Mouse (Mus musculus) lung, postnatal 25 days (tissue): Measurements from ENCODE around the gene Vav2.

ENCODE experiments used
- DNase-seq: peaks from one replicate; pipeline ENCODE4 v3.0.0; 2022; ENCODE audit warnings: low spot score

The Vav2 gene

GRCm38 (mm10) chr2:27408194-27408593 is 18.6 kb downstream of the Vav2 start:
- no peak for DNase-seq

- no peak for DNase-seq
These were observed 19.9 kb downstream of the Vav2 start for GRCm38 (mm10) chr2:27406928-27407327.

DNA sequence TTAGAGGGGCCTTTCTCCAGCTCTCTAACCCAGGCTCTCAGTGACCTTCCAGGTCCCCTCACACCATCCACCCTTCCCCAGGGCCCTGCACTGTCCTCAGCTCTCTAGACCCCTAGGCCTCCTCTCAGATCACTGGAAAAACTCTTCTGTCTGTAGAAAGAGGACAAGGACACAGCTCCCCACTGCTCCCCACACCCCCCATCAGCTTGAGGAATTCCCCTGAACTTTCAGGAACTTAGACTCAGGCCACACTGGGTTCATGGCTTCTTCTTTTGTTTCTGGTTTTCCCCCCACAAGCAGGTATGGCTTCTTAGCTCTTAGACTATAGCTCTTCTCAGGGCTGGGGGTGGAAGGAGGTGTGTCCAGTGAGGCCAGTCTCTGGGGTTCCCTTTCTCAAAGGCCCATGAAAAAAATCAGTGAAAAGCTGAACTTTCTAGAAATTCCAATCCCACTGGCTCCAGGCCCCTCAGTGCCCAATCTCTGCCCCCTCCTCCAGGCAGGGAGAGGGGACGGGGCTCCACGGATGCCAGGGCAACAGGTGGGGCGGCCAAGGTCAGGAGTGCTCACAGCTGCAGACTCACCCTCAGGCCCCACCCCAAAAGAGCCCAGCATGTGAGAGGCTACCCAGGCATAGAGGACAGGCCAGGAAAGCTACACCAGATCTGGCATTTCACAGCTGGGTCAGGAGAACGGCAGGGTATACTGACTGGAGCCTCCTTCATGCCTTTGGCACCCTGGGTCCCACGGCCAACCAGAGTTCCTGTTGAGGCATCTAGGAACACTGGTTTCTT is 21.5 kb downstream of the Vav2 start:
- DNase-seq: no peak

GRCm38 (mm10) chr2:27404375-27405093 is 22.3 kb downstream of the Vav2 start:
- no peak for DNase-seq

DNA sequence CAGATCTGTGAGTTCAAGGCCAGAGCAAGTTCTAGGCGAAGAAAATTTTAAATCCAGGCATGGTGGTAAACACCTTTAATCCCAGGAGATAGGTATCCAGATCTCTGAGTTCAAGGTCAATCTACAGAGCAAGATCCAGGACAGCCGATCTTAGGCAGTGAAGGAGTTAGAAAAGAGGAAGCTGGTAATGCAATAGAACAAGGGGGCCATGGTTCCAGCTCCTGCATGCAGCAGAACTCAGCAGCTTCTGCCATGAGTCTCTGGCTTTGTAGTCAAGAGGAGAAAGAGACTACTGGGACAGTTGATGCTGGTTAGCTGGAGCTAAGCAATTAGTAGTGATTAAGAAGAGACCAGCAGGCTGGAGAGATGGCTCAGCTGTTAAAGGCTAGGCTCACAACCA is 25.3 kb downstream of the Vav2 start:
- DNase-seq: no peak

DNA sequence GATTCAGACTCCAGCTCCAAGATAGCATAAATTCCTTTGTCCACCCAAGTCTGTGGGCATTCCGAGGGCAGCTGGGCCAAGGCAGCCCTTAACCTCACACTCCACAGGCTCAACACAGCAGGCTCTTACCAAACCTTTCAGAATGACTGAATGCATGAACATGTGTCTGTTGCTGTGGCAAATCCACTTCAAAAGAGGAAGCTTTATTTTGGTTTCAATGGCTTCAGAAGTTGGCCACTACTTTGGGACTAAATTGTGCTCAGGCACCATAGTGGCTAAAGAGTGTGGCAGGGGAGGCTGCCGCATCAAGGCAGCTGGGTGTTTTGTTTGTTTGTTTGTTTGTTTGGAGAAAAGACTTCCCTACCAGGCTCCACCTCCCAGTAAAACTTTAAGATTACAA is 26.8 kb downstream of the Vav2 start:
- no peak for DNase-seq

DNA sequence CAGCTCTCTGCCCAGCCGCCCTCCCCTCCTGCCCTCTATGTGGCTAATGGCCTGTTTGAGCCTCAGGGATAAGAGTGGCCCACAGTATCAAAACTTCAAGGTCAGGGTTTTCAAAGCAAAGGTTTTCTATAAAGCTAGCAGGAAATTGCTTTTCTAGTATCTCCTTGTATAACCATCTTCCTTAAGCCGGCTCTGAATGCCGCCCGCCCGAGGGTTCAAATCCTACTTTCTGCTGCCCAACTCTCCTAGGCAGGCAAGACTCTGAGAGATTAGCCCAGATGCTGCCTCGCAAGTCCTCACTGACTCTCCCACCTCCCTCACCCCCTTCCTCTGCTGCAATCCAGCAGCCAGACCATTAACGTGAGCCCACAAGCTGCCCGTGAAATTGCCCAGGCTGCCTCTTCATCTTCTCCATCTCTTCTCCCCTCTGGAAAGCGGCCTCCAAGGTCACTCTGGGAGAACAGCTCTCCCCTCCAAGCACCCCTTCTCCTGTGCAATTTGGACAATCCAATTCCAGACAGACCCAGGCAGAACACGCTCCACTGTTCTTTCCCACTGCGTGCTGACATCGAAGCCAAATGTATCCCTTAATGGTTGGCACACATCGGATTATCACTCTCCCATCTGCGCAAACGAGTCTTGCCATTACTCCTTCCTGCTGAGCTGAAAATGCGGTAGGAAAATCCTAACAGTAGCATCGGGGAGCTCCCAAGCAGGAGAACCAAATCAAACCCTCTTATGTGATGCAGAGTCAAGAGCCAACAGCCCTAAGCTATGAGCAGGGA is 30.0 kb downstream of the Vav2 start:
- no peak for DNase-seq

DNA sequence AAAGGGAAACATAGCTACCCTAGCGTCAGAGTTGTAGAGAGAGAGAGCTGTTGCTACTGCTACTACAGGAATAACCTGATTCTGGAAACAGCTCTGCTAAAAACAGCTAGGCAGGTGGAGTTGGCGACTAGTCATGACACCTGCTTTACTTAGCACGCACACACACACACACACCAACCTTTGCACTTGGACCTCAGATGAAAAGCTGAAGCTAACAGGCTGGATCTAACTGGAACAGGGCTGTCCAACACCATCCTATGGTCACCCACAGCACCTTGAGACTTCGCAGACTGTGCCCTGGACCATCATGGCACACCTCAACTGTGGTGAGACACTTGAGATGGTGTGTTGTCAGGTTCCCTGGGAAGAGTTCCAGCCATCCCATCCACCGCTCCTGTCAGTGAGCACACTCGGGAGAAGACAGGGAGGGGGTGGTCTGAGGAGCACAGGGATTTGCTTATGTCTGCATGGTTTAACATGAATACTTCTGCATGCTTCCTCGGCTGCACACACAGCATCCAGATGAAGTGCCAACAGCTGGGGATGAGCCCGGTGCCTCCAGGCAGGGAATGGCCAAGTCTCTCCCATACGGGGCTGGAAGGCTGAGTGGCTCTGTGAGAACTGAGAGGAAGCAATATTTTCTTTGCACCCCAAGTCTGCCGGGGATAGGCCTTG is 32.5 kb downstream of the Vav2 start:
- DNase-seq: no peak

- no peak for DNase-seq
These were observed 34.6 kb downstream of the Vav2 start for GRCm38 (mm10) chr2:27392278-27392677.

GRCm38 (mm10) chr2:27390775-27391174 is 36.1 kb downstream of the Vav2 start:
- DNase-seq: no peak

DNA sequence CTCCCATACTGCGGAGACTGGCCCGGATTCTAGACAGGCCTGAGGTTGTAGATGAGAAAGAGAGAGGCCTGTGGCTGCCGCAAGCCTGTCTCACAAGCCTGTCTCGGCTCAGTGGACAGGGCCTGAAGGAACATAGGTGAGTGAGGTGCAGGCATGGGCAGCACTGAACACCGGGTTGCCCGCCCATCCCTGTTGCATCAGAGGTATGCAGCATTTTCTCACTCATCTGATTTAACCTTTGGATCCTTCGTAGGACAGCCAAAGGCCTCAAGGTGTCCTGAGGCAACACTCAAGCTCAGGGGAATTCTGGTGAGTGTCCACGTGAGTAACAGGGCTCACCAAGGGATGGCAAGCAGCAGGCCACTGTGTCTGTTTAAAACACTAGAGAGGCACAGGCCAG is 36.5 kb downstream of the Vav2 start:
- no peak for DNase-seq

DNA sequence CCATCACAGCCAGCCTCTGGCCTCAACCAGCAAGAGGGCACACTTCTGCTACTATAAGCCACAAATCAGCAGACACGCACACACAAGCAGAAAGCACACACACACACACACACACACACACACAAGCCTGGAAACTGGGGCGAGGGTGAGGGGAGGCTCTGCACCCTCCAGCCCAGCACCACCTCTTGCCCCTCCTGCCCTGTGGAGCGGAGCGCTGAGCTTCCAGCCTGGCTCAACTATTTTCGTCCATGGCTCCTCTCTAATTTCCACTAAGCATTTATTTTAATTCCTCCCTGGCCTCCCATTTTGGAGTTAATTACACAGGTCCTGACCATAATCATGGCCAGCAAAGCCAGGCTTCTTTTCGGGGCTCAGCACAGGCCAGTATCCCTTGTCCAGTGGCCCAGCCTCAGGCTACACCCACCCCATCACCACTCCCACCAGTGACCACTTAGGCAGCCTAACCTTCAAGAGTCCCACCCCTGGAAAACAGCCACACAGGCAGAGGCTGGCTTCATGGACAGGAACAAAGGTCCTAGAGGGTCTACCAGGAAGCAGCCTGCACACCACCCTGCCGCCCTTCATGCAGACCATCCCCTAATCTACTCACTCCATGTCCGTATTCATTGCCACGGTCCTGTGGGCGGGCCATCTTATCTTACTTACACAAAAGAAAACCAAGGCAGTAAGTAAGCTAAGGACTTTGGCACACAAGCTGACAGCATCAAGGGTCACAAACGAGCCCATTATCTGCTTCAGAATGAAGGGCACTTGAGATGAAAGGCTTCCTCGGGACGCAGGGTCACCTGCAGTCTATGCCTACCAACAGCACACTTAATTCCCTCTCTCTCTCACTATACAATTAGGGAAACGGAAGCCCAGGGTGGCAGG is 37.3 kb downstream of the Vav2 start:
- peak; percentile 72 for DNase-seq

DNA sequence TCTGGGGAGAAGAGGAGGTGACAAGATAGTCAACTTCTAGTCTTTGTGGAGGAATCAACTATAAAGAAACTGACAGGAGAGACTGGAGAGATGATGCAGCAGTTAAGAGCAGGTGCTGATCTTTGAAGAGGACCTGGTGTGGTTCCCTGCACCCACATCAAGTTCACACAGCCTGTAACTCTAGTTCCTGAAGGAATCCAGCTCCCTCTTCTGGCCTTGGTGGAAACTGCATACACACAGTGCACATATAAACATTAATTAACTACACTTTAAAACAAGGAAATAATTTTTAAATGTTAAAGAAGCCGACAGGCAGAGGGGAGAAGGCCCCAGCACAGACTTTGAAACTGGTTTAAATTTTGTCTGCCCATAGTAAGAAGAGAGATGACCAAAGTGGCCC is 39.6 kb downstream of the Vav2 start:
- no peak for DNase-seq

- DNase-seq: peak; percentile 38
These were observed 45.1 kb downstream of the Vav2 start for GRCm38 (mm10) chr2:27381698-27382097.

GRCm38 (mm10) chr2:27381254-27381653 is 45.6 kb downstream of the Vav2 start:
- no peak for DNase-seq

DNA sequence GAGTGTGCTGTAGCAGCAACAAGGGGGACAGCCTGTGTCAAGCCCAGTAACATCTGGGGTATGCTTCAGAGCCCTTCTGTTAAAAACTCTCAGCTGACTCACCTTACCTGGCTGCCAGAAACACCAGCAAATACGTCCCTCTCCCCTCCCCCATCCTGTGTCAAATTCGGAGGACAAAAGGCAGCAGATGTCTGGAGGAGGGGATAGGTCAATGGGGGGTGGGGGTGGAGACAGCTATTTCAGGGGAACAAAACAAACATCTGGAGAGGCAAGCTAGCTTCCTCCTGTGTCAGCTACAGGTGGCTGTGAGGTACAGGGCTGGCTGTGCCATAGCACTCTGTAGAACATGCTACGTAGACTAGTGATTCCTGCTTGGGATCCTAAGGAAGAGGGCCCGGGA is 49.0 kb downstream of the Vav2 start:
- DNase-seq: no peak

DNA sequence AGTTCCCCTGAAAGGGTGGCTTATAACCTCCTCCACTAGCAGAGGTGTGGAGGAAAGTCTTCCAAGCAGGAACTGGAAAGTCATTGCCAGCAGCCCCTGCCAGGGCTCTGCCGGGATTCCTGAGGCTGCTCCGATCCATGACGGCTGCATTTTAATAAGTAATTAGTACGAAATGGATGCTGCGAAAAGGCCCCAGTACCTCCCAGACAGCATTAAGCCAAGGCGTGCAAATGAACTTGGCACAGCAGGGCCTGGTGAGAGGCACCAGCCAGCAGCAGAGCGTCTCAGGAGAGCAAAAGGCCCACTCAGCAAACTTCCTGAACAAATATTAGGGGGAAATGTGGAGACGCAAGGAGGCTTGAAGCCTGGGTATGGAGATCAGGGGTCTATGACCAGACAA is 49.7 kb downstream of the Vav2 start:
- DNase-seq: no peak

- DNase-seq: no peak
These were observed 51.7 kb downstream of the Vav2 start for GRCm38 (mm10) chr2:27375141-27375540.

- DNase-seq: no peak
These were observed 53.5 kb downstream of the Vav2 start for GRCm38 (mm10) chr2:27373349-27373748.

- no peak for DNase-seq
These were observed 55.4 kb downstream of the Vav2 start for GRCm38 (mm10) chr2:27371450-27371849.

DNA sequence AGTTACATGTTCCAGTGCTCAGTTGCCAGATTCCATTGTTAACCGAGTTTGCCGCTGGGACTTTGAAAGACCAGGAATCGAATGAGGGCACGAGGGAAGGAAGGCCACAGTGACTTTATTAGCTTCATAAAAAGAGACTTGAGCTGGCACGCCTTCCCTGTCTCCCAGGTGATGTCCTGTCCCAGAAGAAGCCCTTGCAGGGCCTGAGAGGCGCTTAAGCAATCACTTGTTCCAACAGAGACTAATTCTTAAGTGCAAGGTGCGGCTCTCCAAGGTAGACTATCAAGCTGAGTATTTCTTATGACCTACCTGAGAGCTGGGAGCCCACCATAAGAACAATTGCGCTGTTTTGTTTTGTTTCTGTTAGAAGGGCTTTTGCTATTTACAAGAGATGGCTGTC is 57.9 kb downstream of the Vav2 start:
- peak; percentile 77 for DNase-seq
